Mouse (Mus musculus) heart, postnatal 0 days (tissue): Measurements from ENCODE around the gene 5830473C10Rik. TPM values are rescaled to one million over a fixed set of nuclear protein-coding genes. Genes with fewer than 3 reads are reported as not detected.

Experiments used
- ATAC-seq: fragments of 200-750 bp; cut with Nextera tagmentation; 2 replicates; pipeline ENCODE4 v1.8.0; 2017; ENCODE audit warnings: low read depth, moderate number of reproducible peaks, moderate library complexity; ENCODE audit not compliant: insufficient read depth
- DNase-seq: peaks from one replicate; pipeline ENCODE4 v3.0.0-alpha.2; 2016; ENCODE audit warnings: low spot score
- H3K27ac ChIP-seq: fragments of 300-500 bp; sonication (generic); 2 replicates; pipeline ENCODE4 v1.5.1; 2014; ENCODE audit warnings: low read depth, mild to moderate bottlenecking
- H3K27me3 ChIP-seq: fragments of 300-500 bp; sonication (generic); 2 replicates; pipeline ENCODE4 v1.6.1; 2014; ENCODE audit warnings: low read length, mixed read lengths; ENCODE audit not compliant: control insufficient read depth, insufficient read depth
- H3K36me3 ChIP-seq: fragments of 300-500 bp; sonication (generic); replicated peaks from 2 replicates; pipeline ENCODE4 v1.6.1; 2014; ENCODE audit warnings: low read length, mixed read lengths; ENCODE audit not compliant: control insufficient read depth, insufficient read depth
- H3K4me1 ChIP-seq: fragments of 300-500 bp; sonication (generic); 2 replicates; pipeline ENCODE4 v1.6.1; 2014; ENCODE audit warnings: antibody characterized with exemption; ENCODE audit not compliant: control insufficient read depth, insufficient read depth
- H3K4me2 ChIP-seq: fragments of 300-500 bp; sonication (generic); 2 replicates; pipeline ENCODE4 v1.6.1; 2014; ENCODE audit warnings: low read depth, mild to moderate bottlenecking, low read length, moderate library complexity
- H3K4me3 ChIP-seq: fragments of 300-500 bp; sonication (generic); 2 replicates; pipeline ENCODE4 v1.5.1; 2014; ENCODE audit warnings: low read depth, low read length
- H3K9ac ChIP-seq: fragments of 300-500 bp; sonication (generic); replicated peaks from 2 replicates; pipeline ENCODE4 v1.6.1; 2014; ENCODE audit warnings: low read depth, low read length, mixed read lengths
- H3K9me3 ChIP-seq: fragments of 300-500 bp; sonication (generic); replicated peaks from 2 replicates; pipeline ENCODE4 v1.6.1; 2016; ENCODE audit warnings: low read length; ENCODE audit not compliant: control insufficient read depth
- CTCF ChIP-seq: IDR thresholded peaks from 2 replicates; pipeline ENCODE4 v1.5.1; 2016; ENCODE audit warnings: antibody characterized with exemption, control low read depth, low read depth
- EP300 ChIP-seq: IDR thresholded peaks from 2 replicates; pipeline ENCODE4 v1.6.1; 2016; ENCODE audit warnings: antibody characterized with exemption, low read depth
- WGBS: fragments of 180-500 bp; shearing (Covaris S2); extraction: QIAGEN DNeasy Blood & Tissue Kit; methylation state at CpG from one replicate; pipeline ENCODE4 v1.1.7; 2014; 5-methylcytosine and 5-hydroxymethylcytosine counted together
- polyA plus RNA-seq: library from polyadenylated mRNA; unstranded; fragments of >200 nt; fragmentation: Nextera tagmentation; extraction: Ambion mirVana; gene quantifications from 2 replicates; pipeline ENCODE4 v1.2.1, GENCODE M21; 2015
- total RNA-seq: library from RNA; depleted of rRNA; stranded (reverse); fragments of >200 nt; gene quantifications from 2 replicates; pipeline ENCODE4 v1.2.3, GENCODE M21; 2014; ENCODE audit warnings: low replicate concordance

5830473C10Rik gene
- total and polyA plus RNA-seq, 2 experiments from 2014 or later, result not detected

- no peaks in the 10 kb centered on the region for H3K36me3 ChIP-seq
- H3K27me3 ChIP-seq, result no peaks in the 10 kb centered on the region
- H3K4me1 ChIP-seq, result no peaks in the 10 kb centered on the region
- no peak for DNase-seq
- no peak overlapping the region for H3K27ac ChIP-seq
- no peak for ATAC-seq
- WGBS, result 81% methylated on average over 3 of the region's 3 CpGs
- TF ChIP-seq EP300 (no peak), CTCF (no peak)
- no peaks in the 10 kb centered on the region for H3K9me3 ChIP-seq
- H3K4me3 ChIP-seq, result no peak overlapping the region
- no peak overlapping the region for H3K4me2 ChIP-seq
- no peak overlapping the region for H3K9ac ChIP-seq
Observed at GRCm38 (mm10) chr5:90628011-90628410, 67.1 kb downstream of the 5830473C10Rik start.

GRCm38 (mm10) chr5:90628530-90628929, 67.6 kb downstream of the 5830473C10Rik start:
- ATAC-seq, result no peak
- Histone ChIP-seq H3K4me2 (no peak overlapping the region), H3K27me3 (no peaks in the 10 kb centered on the region), H3K4me3 (no peak overlapping the region), H3K9ac (no peak overlapping the region), H3K36me3 (no peaks in the 10 kb centered on the region), H3K9me3 (no peaks in the 10 kb centered on the region), H3K4me1 (no peaks in the 10 kb centered on the region), H3K27ac (no peak overlapping the region)
- DNase-seq, result no peak
- WGBS, result 47% methylated on average over 1 of the region's 1 CpGs
- no peak for TF ChIP-seq CTCF

GRCm38 (mm10) chr5:90634885-90635284, 74.0 kb downstream of the 5830473C10Rik start:
- no peaks in the 10 kb centered on the region for H3K9me3 ChIP-seq
- TF ChIP-seq CTCF (no peak), EP300 (no peak)
- 72% methylated on average over 7 of the region's 7 CpGs for WGBS
- no peak for ATAC-seq
- no peak overlapping the region for H3K27ac ChIP-seq
- no peak overlapping the region for H3K4me3 ChIP-seq
- no peaks in the 10 kb centered on the region for H3K36me3 ChIP-seq
- no peaks in the 10 kb centered on the region for H3K27me3 ChIP-seq
- no peak overlapping the region for H3K9ac ChIP-seq
- H3K4me2 ChIP-seq, result no peak overlapping the region
- no peaks in the 10 kb centered on the region for H3K4me1 ChIP-seq
- no peak for DNase-seq

- 10% methylated on average over 26 of the region's 26 CpGs for WGBS
- DNase-seq (no peak), ATAC-seq (peak; percentile 55)
- peak within 1 kb of the TSS; percentile 51 for H3K4me3 ChIP-seq
- H3K4me1 ChIP-seq, result peaks cover 11% of the 10 kb centered on the region
- H3K27ac ChIP-seq, result no peak within 1 kb of the TSS
- 0 out of 2 replicates have a peak, but pooled peaks cover 6% of the 10 kb centered on the region for H3K27me3 ChIP-seq
- no peaks in the 10 kb centered on the region for H3K36me3 ChIP-seq
- no peaks in the 10 kb centered on the region for H3K9me3 ChIP-seq
- peak within 1 kb of the TSS; percentile 50; the same call in 1 of the 2 replicates for H3K9ac ChIP-seq
- TF ChIP-seq CTCF (no peak), EP300 (no peak)
- H3K4me2 ChIP-seq, result peak within 1 kb of the TSS; percentile 90
Observed at GRCm38 (mm10) chr5:90640286-90641217, 79.6 kb downstream of the 5830473C10Rik start, which contains the start of gene Rassf6. Gene Rassf6, minus strand, starts transcription at chr5:90640657.

- Histone ChIP-seq H3K9ac (no peak overlapping the region), H3K27me3 (0 out of 2 replicates have a peak, but pooled peaks cover 6% of the 10 kb centered on the region), H3K36me3 (no peaks in the 10 kb centered on the region), H3K4me3 (no peak overlapping the region), H3K27ac (no peak overlapping the region), H3K9me3 (no peaks in the 10 kb centered on the region), H3K4me1 (peaks cover 11% of the 10 kb centered on the region), H3K4me2 (no peak overlapping the region)
- DNase-seq, result no peak
- TF ChIP-seq EP300 (no peak), CTCF (no peak)
- no peak for ATAC-seq
- 48% methylated on average over 10 of the region's 10 CpGs for WGBS
Observed at GRCm38 (mm10) chr5:90641218-90641610, 80.3 kb downstream of the 5830473C10Rik start.
